Mouse (Mus musculus) layer of hippocampus, adult 2 months (tissue): ENCODE measurements at regions not wholly inside any gene's neighbourhood (a gene's known extent, or its start where the extent isn't known, plus 50 kb on each side); places are given as distances from the start of the nearest gene placed in this dataset.
A peak's percentile ranks its signal among the peaks of the same experiment; 100 is the strongest.

Experiments used
- DNase-seq, 2 experiments: peaks; one replicate each; pipeline ENCODE4 v3.0.0; 2022; ENCODE audit warnings: low spot score in 2 of 2
- H3K27ac ChIP-seq: fragments of 200-600 bp; 2 replicates; pipeline ENCODE4 v1.8.1; 2022
- H3K4me3 ChIP-seq: fragments of 200-600 bp; 2 replicates; pipeline ENCODE4 v1.8.1; 2022; ENCODE audit warnings: mild to moderate bottlenecking
- CTCF ChIP-seq: fragments of 200-600 bp; conservative IDR thresholded peaks from 2 replicates; pipeline ENCODE4 v1.8.1; 2022; ENCODE audit warnings: antibody characterized with exemption, mild to moderate bottlenecking, moderate library complexity

DNA sequence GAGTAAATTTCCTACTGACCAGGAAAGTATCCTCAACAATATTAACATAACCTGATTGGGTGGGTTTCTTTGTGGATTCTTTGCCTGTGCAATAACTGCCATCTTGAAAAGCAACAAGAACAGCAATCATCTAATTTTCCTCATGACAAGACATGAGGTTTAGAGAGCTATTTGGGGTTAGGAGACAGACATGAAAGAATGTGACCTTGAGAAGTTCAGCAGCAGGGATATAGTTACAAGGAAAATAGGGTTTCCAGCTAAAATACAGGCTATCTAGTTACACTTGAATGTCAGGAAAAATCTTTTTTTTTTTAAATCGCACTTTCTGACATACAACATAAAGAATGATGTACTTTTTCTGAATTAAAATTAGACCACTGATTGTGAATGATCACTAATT lies 83.7 kb upstream of the Lama2 start:
- Histone ChIP-seq H3K27ac (no peak overlapping the region), H3K4me3 (no peak overlapping the region)
- no peak for TF ChIP-seq CTCF
- no peak for DNase-seq

DNA sequence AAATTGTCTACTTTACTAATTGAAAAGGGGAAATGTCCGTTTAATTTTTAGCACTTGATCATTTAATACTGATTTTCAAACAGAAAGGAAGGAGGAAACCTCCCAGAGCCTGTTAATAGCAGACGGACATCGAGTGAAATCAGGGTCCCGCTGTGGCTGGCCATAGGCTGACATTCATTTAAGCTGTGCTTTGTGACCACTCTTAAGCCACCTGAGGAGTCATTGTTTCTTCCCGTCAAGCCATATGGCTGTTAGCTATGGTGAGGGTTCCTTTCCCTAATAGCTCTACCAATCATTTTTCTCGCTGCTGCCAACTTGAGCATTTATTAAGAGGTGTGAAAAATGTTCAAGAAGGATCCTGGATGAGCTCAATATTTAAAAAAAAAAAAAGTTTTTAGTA lies 78.7 kb upstream of the Lama2 start:
- H3K4me3 ChIP-seq, result no peak overlapping the region
- no peak overlapping the region for H3K27ac ChIP-seq
- no peak for DNase-seq
- TF ChIP-seq CTCF, result no peak

DNA sequence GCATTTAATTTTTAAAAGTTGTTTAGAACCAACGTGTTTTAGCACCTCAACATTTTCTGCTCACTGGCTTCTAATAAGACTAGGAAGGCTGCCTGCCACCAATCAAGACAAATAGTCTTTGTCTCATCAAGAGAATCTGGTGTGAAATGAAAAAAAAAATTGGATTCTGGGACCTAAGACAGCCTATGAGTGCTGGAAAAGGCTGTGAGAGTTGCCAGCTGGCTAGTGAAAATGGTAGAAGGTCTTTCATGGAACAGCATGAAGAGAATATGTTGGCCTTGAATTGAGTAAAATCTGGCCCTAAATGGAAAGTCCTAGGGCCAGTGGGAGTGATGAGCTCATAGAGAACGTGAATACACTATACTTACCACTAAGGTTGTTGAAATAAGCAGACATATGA lies 61.8 kb upstream of the Lama2 start:
- peak in 1 of 2 experiments; percentile 1 for DNase-seq
- TF ChIP-seq CTCF, result no peak
- Histone ChIP-seq H3K4me3 (no peak overlapping the region), H3K27ac (no peak overlapping the region)

DNA sequence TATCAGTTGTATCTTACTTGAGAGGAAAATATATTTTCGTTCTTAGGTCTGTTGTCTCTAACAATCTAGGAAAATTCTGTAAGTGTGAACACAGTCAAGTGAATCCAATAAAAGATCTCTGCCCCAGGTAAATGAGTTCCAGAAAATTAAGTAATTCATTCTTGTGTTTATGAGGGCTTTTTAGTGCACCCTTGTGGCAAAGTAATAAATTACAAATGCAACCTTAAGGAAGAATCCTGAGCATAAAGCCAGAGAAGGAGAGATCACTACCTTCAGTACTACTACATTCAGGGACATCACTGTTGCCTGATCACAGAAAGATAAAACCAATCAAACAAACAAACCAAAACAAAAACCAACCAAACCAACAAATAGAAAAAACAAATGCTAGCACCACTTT lies 56.0 kb upstream of the Lama2 start:
- no peak for DNase-seq
- no peak overlapping the region for H3K27ac ChIP-seq
- H3K4me3 ChIP-seq, result no peak overlapping the region
- peak; percentile 75 for TF ChIP-seq CTCF

DNA sequence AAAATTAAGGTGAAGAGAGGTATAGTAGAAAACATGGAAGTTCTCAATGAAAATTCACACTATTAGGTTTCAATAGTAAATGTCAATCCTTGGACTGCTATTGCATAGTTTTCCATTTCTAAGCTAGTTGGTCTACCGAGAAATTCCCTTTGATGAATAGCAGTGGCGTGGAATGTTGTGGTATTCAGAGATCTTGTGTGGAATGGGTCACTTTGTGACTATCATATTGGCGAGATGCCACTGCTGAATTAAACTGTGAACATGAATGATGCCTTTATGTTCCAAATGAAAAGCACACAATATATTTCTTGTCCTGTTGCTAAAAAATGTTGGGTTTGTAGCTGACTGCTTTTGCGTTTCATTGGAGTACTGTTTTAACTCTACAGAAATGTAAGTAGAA lies 54.8 kb upstream of the Lama2 start:
- DNase-seq, result no peak
- TF ChIP-seq CTCF, result no peak
- Histone ChIP-seq H3K27ac (no peak overlapping the region), H3K4me3 (no peak overlapping the region)
